Mouse (Mus musculus) brain, embryonic 14.5 days (tissue): ENCODE results near the gene E2f7.

Experiments
- CTCF ChIP-seq: fragments of 200-500 bp; IDR thresholded peaks from 2 replicates; pipeline ENCODE4 v1.5.1; 2012; ENCODE audit warnings: inconsistent platforms, mild to moderate bottlenecking, moderate library complexity, borderline replicate concordance; ENCODE audit not compliant: insufficient read depth, insufficient read length; ENCODE audit errors: extremely low read depth
- POLR2A ChIP-seq: fragments of 200-500 bp; IDR thresholded peaks from 2 replicates; pipeline ENCODE4 v1.6.1; 2012; ENCODE audit warnings: mild to moderate bottlenecking, inconsistent platforms, borderline replicate concordance; ENCODE audit not compliant: poor library complexity, insufficient read depth, insufficient read length, severe bottlenecking; ENCODE audit errors: extremely low read depth

DNA sequence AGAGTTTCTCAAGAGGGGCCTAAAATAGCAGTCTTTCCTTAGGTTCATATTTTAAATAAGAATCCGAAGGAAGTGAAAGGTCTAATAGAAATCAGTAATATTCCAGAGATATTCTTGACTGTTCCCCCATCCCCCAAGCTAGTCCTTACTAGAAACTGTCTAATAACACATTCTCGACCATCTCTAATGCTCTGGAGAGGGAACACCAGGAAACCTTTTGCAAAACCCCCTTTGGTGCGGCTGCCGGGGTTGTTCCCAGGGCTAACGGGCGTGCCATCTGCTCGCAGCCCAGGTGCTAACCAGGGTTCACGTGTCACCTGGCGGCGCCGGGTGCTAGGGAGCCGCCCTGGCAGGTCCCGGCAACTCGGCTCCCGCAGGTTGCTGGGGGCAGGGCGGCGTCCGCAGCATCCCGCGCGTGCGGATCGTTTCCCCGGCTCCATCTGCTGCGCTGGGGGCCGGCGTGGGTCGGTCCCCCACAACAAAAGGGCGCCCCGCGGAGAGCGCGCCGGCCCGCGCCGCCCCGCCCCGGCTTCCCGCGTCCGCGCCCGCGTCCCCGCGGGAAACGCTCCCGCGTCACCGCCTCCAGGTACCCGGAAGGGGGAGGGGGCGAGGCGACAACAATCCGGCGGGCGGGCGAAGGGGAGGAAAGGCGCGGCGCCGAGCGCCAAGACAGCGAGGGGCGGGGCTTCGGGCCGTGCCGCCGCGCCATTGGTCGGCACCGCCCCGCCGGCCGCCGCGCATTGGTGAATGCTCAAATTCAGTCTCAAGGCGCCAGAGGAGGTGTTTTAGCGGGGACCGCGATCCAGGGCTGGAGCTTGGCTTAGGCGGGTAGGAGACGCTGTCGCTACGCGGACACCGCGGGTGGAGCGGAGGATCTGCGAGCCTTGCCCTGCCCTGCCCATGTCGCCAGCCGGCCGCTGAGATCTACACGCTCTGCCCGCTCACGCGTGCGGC is at the start of gene E2f7:
- no peak for TF ChIP-seq CTCF
- peak; percentile 58; the same call in 1 of the 2 replicates for TF ChIP-seq POLR2A
